Mouse (Mus musculus): Measurements from ENCODE around the gene Cdh23. TPM values are rescaled to one million over a fixed set of nuclear protein-coding genes. Genes with fewer than 3 reads are reported as not detected.

Gene Cdh23
- polyA plus RNA-seq, 1 experiment from 2014 or later: 0.26 TPM

DNA sequence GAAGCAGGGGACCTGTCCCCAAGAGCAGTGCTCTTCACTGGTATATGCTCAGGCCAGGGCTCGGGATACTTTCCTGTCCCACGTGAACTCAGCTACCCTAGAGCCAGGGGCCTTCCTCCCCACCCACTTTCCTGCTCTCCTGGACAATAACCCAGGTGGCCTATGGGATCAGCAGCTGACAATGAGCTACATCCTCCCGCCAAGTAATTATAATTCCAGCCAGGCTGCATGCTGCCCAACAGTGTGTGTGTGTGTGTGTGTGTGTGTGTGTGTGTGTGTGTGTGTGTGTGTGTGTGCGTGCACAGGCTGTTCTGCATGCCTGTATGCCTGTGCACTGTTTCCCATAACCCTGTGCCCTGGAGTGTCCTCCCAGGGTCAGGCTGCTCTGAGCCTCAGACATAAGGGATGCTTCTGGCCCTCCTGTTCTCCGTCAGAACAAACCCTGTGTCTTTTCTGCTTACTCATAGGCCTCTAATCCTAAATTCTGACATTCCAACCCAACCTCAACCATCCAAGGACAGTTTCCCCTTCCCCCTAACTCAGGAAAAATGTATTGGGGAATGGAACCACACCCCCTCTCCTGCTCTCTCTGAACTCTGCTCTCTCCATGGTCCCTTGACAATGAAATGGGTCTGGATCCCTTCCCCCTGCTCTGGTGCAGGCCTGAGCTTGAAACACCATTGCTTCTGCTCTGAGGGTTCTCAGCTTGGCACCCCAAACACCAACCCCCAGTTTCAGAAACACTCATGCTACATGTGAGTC, 342.9 kb downstream of the Cdh23 start:
- no peak overlapping the region for H3K9ac ChIP-seq (ENCODE audit: low read depth, low read length)
- H3K27ac ChIP-seq (ENCODE audit: low read depth, low read length): no peak overlapping the region
- no peak for ATAC-seq
- no peaks in the 10 kb centered on the region for H3K9me3 ChIP-seq (ENCODE audit: control insufficient read depth)
- H3K27me3 ChIP-seq (replicated peaks; ENCODE audit: control insufficient read depth, insufficient read depth, low read length): no peaks in the 10 kb centered on the region
- H3K4me1 ChIP-seq (replicated peaks; ENCODE audit: control insufficient read depth, insufficient read depth, low read length): peaks cover 17% of the 10 kb centered on the region; the same call in 1 of the 2 replicates
- no peak overlapping the region for H3K4me3 ChIP-seq (ENCODE audit: low read depth, low read length)
- no peak for TF ChIP-seq CTCF (IDR thresholded peaks at IDR 0.05; ENCODE audit: low read depth)
- no peak overlapping the region for H3K4me2 ChIP-seq (replicated peaks; ENCODE audit: low read depth)
- WGBS: 59% methylated on average over 5 of the region's 5 CpGs
- H3K36me3 ChIP-seq (ENCODE audit: control insufficient read depth, insufficient read depth): peaks cover 5% of the 10 kb centered on the region

DNA sequence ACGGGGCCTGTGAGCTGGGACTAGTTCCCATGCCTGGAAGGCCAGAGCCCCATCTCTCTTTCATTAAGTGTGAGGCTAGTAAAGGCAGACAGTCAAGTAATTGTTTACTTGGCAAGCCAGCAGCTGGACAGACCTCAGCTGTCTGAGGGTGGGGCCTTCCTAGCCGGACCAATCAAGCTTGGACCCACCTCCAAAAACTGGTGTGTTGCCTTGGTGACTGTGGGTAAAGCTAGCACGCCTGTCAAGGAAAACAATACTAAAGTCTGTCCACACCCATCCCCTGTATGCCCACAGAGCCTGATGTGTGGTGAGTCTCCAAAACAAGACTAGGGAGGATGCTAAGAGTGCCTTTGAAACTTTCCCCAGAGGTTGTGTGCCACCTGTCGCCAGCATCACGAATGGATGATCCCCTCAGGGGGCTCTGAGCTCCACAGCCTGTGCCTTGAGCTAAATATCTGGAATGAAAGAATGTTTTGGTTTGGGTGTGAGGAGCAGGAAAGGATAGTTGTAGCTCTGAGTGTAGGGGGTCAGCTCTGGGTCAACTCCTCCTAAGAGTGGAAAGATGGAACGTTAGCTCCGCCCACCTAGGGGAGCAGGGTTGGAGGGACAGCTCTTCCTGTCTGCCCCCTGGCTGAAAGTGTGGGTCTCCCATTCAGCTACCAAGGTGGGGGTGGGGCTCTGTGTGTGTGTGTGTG, 344.4 kb downstream of the Cdh23 start:
- H3K4me1 ChIP-seq (replicated peaks; ENCODE audit: control insufficient read depth, insufficient read depth, low read length): peaks cover 22% of the 10 kb centered on the region
- no peaks in the 10 kb centered on the region; the same call in 1 of the 2 replicates for H3K36me3 ChIP-seq (ENCODE audit: control insufficient read depth, insufficient read depth)
- ATAC-seq: peak; percentile 66
- no peak overlapping the region for H3K4me3 ChIP-seq (ENCODE audit: low read depth, low read length)
- peak overlapping the region; percentile 82 for H3K27ac ChIP-seq (ENCODE audit: low read depth, low read length)
- H3K9me3 ChIP-seq (ENCODE audit: control insufficient read depth): no peaks in the 10 kb centered on the region
- H3K9ac ChIP-seq (ENCODE audit: low read depth, low read length): no peak overlapping the region
- peak overlapping the region; percentile 54 for H3K4me2 ChIP-seq (replicated peaks; ENCODE audit: low read depth)
- peak; percentile 50 for TF ChIP-seq CTCF (IDR thresholded peaks at IDR 0.05; ENCODE audit: low read depth)
- WGBS: 16% methylated on average over 7 of the region's 7 CpGs
- no peaks in the 10 kb centered on the region for H3K27me3 ChIP-seq (replicated peaks; ENCODE audit: control insufficient read depth, insufficient read depth, low read length)

DNA sequence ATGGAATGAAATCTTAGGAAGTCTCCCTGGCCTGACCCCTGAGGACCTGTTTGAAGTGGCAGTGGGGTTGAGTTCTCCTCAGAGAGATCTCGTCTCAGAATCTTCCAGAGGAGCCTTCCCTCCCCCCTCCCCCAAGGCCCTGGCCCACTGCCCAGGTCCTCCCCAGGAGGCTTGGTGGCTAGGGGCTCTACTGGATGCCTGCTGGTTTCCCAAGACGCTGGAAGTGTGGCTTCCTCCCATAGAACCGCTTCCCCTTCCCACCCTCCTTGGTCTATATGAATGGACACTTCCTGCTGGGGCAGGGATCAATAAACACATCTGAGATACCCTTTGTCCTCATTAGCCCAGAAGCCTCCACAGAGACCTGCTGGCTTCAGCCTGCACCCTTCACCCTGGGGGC, 345.0 kb downstream of the Cdh23 start:
- peak overlapping the region; percentile 82 for H3K27ac ChIP-seq (ENCODE audit: low read depth, low read length)
- WGBS: 13% methylated on average over 3 of the region's 3 CpGs
- ATAC-seq: peak; percentile 13; the same call in 1 of the 2 replicates
- no peak overlapping the region for H3K4me3 ChIP-seq (ENCODE audit: low read depth, low read length)
- no peaks in the 10 kb centered on the region for H3K27me3 ChIP-seq (replicated peaks; ENCODE audit: control insufficient read depth, insufficient read depth, low read length)
- H3K9me3 ChIP-seq (ENCODE audit: control insufficient read depth): no peaks in the 10 kb centered on the region
- peaks cover 22% of the 10 kb centered on the region for H3K4me1 ChIP-seq (replicated peaks; ENCODE audit: control insufficient read depth, insufficient read depth, low read length)
- no peak for TF ChIP-seq CTCF (IDR thresholded peaks at IDR 0.05; ENCODE audit: low read depth)
- H3K4me2 ChIP-seq (replicated peaks; ENCODE audit: low read depth): peak overlapping the region; percentile 54
- no peaks in the 10 kb centered on the region; the same call in 1 of the 2 replicates for H3K36me3 ChIP-seq (ENCODE audit: control insufficient read depth, insufficient read depth)
- peak overlapping the region; percentile 5; the same call in 1 of the 2 replicates for H3K9ac ChIP-seq (ENCODE audit: low read depth, low read length)

DNA sequence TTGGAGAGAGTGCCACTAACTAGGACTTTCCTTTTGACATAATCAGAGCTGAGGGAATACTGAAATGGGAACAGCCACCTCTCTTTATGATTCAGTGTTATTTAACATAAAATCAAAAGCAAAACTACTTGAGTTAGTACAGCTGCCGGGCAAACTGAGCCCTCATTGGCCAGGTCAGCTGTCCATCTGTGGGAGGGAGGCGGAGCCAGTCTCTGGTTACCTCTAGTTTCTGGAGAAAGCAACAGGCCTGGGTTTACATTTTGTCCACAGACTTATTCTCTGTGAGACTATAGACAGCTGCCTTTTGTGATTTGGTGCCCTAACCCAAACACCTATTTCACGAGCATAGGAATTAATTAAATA, 345.5 kb downstream of the Cdh23 start:
- Histone ChIP-seq H3K27ac (ENCODE audit: low read depth, low read length) (peak overlapping the region; percentile 82), H3K9me3 (ENCODE audit: control insufficient read depth) (no peaks in the 10 kb centered on the region), H3K27me3 (replicated peaks; ENCODE audit: control insufficient read depth, insufficient read depth, low read length) (no peaks in the 10 kb centered on the region), H3K9ac (ENCODE audit: low read depth, low read length) (no peak overlapping the region), H3K4me1 (replicated peaks; ENCODE audit: control insufficient read depth, insufficient read depth, low read length) (peaks cover 22% of the 10 kb centered on the region), H3K4me3 (ENCODE audit: low read depth, low read length) (peak overlapping the region; percentile 16; the same call in 1 of the 2 replicates), H3K36me3 (ENCODE audit: control insufficient read depth, insufficient read depth) (no peaks in the 10 kb centered on the region; the same call in 1 of the 2 replicates), H3K4me2 (replicated peaks; ENCODE audit: low read depth) (peak overlapping the region; percentile 54)
- no peak for TF ChIP-seq CTCF (IDR thresholded peaks at IDR 0.05; ENCODE audit: low read depth)
- WGBS: 18% methylated on average over 3 of the region's 3 CpGs
- ATAC-seq: peak; percentile 52; the same call in 1 of the 2 replicates

DNA sequence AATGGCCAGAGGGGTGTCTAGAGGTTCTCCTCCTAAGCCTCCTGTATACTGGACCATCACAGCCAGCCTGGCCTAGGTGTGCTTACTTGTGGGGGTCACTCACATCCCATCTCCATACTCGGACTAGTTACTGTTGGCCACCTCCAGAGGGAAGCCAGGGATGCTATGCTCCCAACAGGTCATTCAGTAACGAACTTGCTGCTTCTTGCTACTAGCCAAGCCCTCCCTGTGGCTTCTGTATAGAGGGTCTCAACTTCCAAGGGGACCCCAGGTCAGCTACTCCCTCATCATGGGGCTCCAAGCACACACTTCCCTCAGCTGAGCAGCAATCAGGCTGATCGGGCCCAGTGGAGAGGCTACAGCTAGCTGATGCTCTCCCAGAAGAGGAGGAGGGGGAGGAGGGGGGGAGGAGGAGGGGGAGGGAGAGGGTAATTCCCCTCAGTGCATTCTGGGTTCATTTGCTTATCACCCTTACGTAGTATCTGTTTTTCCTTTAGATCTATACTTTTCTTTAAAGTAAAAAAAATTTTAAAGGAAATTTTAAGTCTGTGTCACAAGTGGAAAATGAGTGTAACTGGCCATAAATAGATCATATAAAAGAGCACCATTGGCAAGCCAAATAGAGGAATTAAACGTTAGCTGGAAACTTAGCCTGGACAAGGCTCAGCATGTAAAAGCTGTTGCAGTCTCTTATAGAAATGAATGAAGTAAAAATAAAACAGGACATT, 346.0 kb downstream of the Cdh23 start:
- WGBS: 42% methylated on average over 5 of the region's 5 CpGs
- Histone ChIP-seq H3K4me1 (replicated peaks; ENCODE audit: control insufficient read depth, insufficient read depth, low read length) (peaks cover 22% of the 10 kb centered on the region), H3K9me3 (ENCODE audit: control insufficient read depth) (no peaks in the 10 kb centered on the region), H3K9ac (ENCODE audit: low read depth, low read length) (no peak overlapping the region), H3K4me2 (replicated peaks; ENCODE audit: low read depth) (peak overlapping the region; percentile 54), H3K27ac (ENCODE audit: low read depth, low read length) (peak overlapping the region; percentile 46; the same call in 1 of the 2 replicates), H3K36me3 (ENCODE audit: control insufficient read depth, insufficient read depth) (no peaks in the 10 kb centered on the region; the same call in 1 of the 2 replicates), H3K27me3 (replicated peaks; ENCODE audit: control insufficient read depth, insufficient read depth, low read length) (no peaks in the 10 kb centered on the region), H3K4me3 (ENCODE audit: low read depth, low read length) (peak overlapping the region; percentile 16; the same call in 1 of the 2 replicates)
- TF ChIP-seq CTCF (IDR thresholded peaks at IDR 0.05; ENCODE audit: low read depth): no peak
- no peak for ATAC-seq

DNA sequence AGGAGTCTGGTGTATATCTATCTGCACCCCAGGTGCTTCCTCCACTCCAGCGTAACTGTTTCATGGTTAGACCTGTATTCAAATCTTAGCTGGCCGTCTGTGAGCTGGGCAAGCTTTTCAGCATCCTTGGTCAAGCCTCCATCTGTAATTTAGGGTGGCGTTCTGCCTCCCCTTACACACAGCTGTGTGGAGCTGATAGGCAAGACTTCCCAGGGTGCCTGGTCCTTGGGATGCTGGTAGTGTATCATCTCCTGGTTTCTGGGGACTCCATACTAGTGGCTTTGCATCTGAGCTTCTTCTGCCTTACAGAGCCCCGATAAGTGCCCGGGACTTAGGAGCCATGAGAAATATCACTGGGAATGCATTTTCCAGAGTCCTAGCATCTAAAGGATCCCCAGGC, 346.6 kb downstream of the Cdh23 start:
- TF ChIP-seq CTCF (IDR thresholded peaks at IDR 0.05; ENCODE audit: low read depth): no peak
- peak overlapping the region; percentile 79 for H3K4me2 ChIP-seq (replicated peaks; ENCODE audit: low read depth)
- WGBS: 85% methylated on average over 5 of the region's 5 CpGs
- H3K4me1 ChIP-seq (replicated peaks; ENCODE audit: control insufficient read depth, insufficient read depth, low read length): peaks cover 22% of the 10 kb centered on the region
- H3K9me3 ChIP-seq (ENCODE audit: control insufficient read depth): no peaks in the 10 kb centered on the region
- H3K9ac ChIP-seq (ENCODE audit: low read depth, low read length): no peak overlapping the region
- no peak overlapping the region for H3K27ac ChIP-seq (ENCODE audit: low read depth, low read length)
- H3K4me3 ChIP-seq (ENCODE audit: low read depth, low read length): no peak overlapping the region
- H3K27me3 ChIP-seq (replicated peaks; ENCODE audit: control insufficient read depth, insufficient read depth, low read length): no peaks in the 10 kb centered on the region
- no peaks in the 10 kb centered on the region; the same call in 1 of the 2 replicates for H3K36me3 ChIP-seq (ENCODE audit: control insufficient read depth, insufficient read depth)
- no peak for ATAC-seq

Data from intestine, postnatal 0 days (tissue).